In genomic region chr13:44711882-44712281, GRCm38 (mm10) we compare ENCODE assay signal across 20 mouse cellular contexts. TPM values are rescaled to one million over a fixed set of nuclear protein-coding genes. Genes with fewer than 3 reads are reported as not detected.
A peak's percentile ranks its signal among the peaks of the same experiment; 100 is the strongest.
DNase-seq lines count a peak whose midpoint lies in the region; ATAC-seq and TF ChIP-seq lines count a peak whose summit lies in the region.
"Had no signal": no experiment of that assay in that cellular context is flagged by ENCODE, and none has a peak within 500 bp of the region (broad histone marks: within the 10 kb centered on the region; RNA-seq: fewer than 3 reads in every experiment).

No protein-coding gene starts in this region.

- in situ Hi-C loops in ES-E14 (cut with MboI; ENCODE audit: low sequenced_read_pairs in 2 of 2, unreplicated experiment in 2 of 2), result no loop called here

- H3K4me2 ChIP-seq in heart, embryonic 12.5 days, result no peak overlapping the region
- no peak overlapping the region for H3K4me2 ChIP-seq in stomach, postnatal 0 days (replicated peaks; ENCODE audit: low read depth)
- H3K4me2 ChIP-seq: embryonic facial prominence, embryonic 12.5 days; forebrain, embryonic 12.5 days; heart, embryonic 11.5 days; hindbrain, embryonic 15.5 days had no signal

- H3K9ac ChIP-seq in heart, embryonic 12.5 days, result no peak overlapping the region
- peak overlapping the region; percentile 38; the same call in 1 of the 2 replicates for H3K9ac ChIP-seq in ES-E14 (ENCODE audit: insufficient read depth, low read depth, low read length, poor library complexity, severe bottlenecking)
- no peak overlapping the region for H3K9ac ChIP-seq in stomach, postnatal 0 days (ENCODE audit: low read length)
- H3K9ac ChIP-seq: embryonic facial prominence, embryonic 12.5 days; forebrain, embryonic 12.5 days; forebrain, postnatal 0 days; hindbrain, embryonic 15.5 days had no signal

- no peaks in the 10 kb centered on the region for H3K9me3 ChIP-seq in heart, embryonic 12.5 days (replicated peaks)
- H3K9me3 ChIP-seq in E14TG2a.4 (ENCODE audit: low read length) (no peaks in the 10 kb centered on the region), ES-E14 (ENCODE audit: control insufficient read depth, insufficient read depth, low read depth, low read length) (no peaks in the 10 kb centered on the region)
- H3K9me3 ChIP-seq in stomach, postnatal 0 days (ENCODE audit: control insufficient read depth, low read length), result no peaks in the 10 kb centered on the region
- H3K9me3 ChIP-seq: embryonic facial prominence, embryonic 12.5 days; forebrain, embryonic 12.5 days; hindbrain, embryonic 15.5 days had no signal

- no peaks in the 10 kb centered on the region for H3K4me1 ChIP-seq in heart, embryonic 12.5 days (replicated peaks)
- peaks cover 81% of the 10 kb centered on the region for H3K4me1 ChIP-seq in E14TG2a.4 (replicated peaks; ENCODE audit: low read depth, low read length)
- H3K4me1 ChIP-seq in ES-E14 (ENCODE audit: control insufficient read depth in 2 of 2, insufficient read depth in 2 of 2, low read length in 2 of 2, poor library complexity in 1 of 2), result peaks cover 15 to 25% of the 10 kb centered on the region in 2 experiments; a peak in 3 of 4 replicates
- no peaks in the 10 kb centered on the region for H3K4me1 ChIP-seq in stomach, postnatal 0 days (replicated peaks; ENCODE audit: control insufficient read depth, insufficient read depth)

- H3K27ac ChIP-seq in heart, embryonic 12.5 days (ENCODE audit: poor library complexity, severe bottlenecking), result no peak overlapping the region
- peak overlapping the region; percentile 100; the same call in 1 of the 2 replicates for H3K27ac ChIP-seq in ES-E14 (ENCODE audit: insufficient read depth, low read depth, low read length, poor library complexity, severe bottlenecking)
- no peak overlapping the region for H3K27ac ChIP-seq in stomach, postnatal 0 days (replicated peaks)
- H3K27ac ChIP-seq: embryonic facial prominence, embryonic 12.5 days; forebrain, embryonic 12.5 days; heart, adult 2 months; hindbrain, embryonic 15.5 days had no signal

- H3K27me3 ChIP-seq in heart, embryonic 12.5 days (replicated peaks), result no peaks in the 10 kb centered on the region
- H3K27me3 ChIP-seq in E14TG2a.4 (ENCODE audit: insufficient read depth, low read length), result no peaks in the 10 kb centered on the region
- no peaks in the 10 kb centered on the region for H3K27me3 ChIP-seq in stomach, postnatal 0 days (ENCODE audit: control insufficient read depth, insufficient read depth, low read length)
- H3K27me3 ChIP-seq: embryonic facial prominence, embryonic 12.5 days; forebrain, embryonic 12.5 days; hindbrain, embryonic 15.5 days had no signal

- DNase-seq in heart, postnatal 4 days, result no peak
- no peak for DNase-seq in ES-E14 (ENCODE audit: low read depth, low spot score)
- peak; percentile 24 for DNase-seq in induced T-regulatory cell, adult 2 months (ENCODE audit: low read depth)
- DNase-seq in stomach, postnatal 0 days (ENCODE audit: low spot score), result no peak
- no peak for DNase-seq in cerebellum, postnatal 25 days
- DNase-seq: adrenal gland, adult 8-10 months; adrenal gland, postnatal 36 days; cerebellum, adult 11 months; cerebellum, adult 8-10 months; cerebellum, postnatal 14 days; forebrain, postnatal 0 days; gastrocnemius, postnatal 14 days; heart, adult 2 months had no signal

- no peak for TF ChIP-seq EP300 in stomach, postnatal 0 days (optimal IDR thresholded peaks at IDR 0.05)

- H3K4me3 ChIP-seq in heart, embryonic 12.5 days, result no peak overlapping the region
- H3K4me3 ChIP-seq in E14TG2a.4 (replicated peaks; ENCODE audit: low read length) (peak overlapping the region; percentile 45), ES-E14 (ENCODE audit: insufficient read depth in 1 of 2, low read depth in 1 of 2, low read length in 2 of 2, poor library complexity in 1 of 2, severe bottlenecking in 1 of 2) (0 out of 4 replicates have a peak overlapping the region, but pooled peaks of 1 of the 2 experiments have one; percentile 5)
- H3K4me3 ChIP-seq in stomach, postnatal 0 days (ENCODE audit: low read depth, low read length), result no peak overlapping the region
- H3K4me3 ChIP-seq: embryonic facial prominence, embryonic 12.5 days; forebrain, embryonic 12.5 days; heart, adult 2 months; hindbrain, embryonic 15.5 days had no signal

- no peaks in the 10 kb centered on the region for H3K36me3 ChIP-seq in heart, embryonic 12.5 days
- no peaks in the 10 kb centered on the region for H3K36me3 ChIP-seq in E14TG2a.4 (ENCODE audit: insufficient read depth, low read length)
- no peaks in the 10 kb centered on the region for H3K36me3 ChIP-seq in ES-E14 (ENCODE audit: control insufficient read depth, insufficient read depth, low read length, poor library complexity, severe bottlenecking)
- no peaks in the 10 kb centered on the region for H3K36me3 ChIP-seq in stomach, postnatal 0 days (ENCODE audit: control insufficient read depth, insufficient read depth, low read length)
- H3K36me3 ChIP-seq: embryonic facial prominence, embryonic 12.5 days; forebrain, embryonic 12.5 days; hindbrain, embryonic 15.5 days had no signal

- no peak for TF ChIP-seq CTCF in E14TG2a.4 (conservative IDR thresholded peaks at IDR 0.05; ENCODE audit: low read length)
- TF ChIP-seq CTCF in stomach, postnatal 0 days (IDR thresholded peaks at IDR 0.05; ENCODE audit: low read depth), result no peak

- WGBS in heart, embryonic 12.5 days, result 23% methylated on average over 1 of the region's 1 CpGs
- WGBS in stomach, postnatal 0 days, result 40% methylated on average over 1 of the region's 1 CpGs

- ATAC-seq in heart, embryonic 12.5 days (ENCODE audit: insufficient number of reproducible peaks, low FRiP score), result 0 out of 2 replicates have a peak, but pooled peaks have one; percentile 29
- no peak for ATAC-seq in stomach, postnatal 0 days (ENCODE audit: low FRiP score, low TSS enrichment)
- ATAC-seq: forebrain, postnatal 0 days; inflammation-experienced regulatory T-cells, adult 6 months had no signal

TF ChIP-seq in ES-E14, 5 proteins besides CTCF, POLR2A, EP300 and RAD21:
- TF ChIP-seq ZNF384 (IDR thresholded peaks at IDR 0.05; ENCODE audit: low read depth, low read length) (no peak), MAFK (IDR thresholded peaks at IDR 0.05; ENCODE audit: insufficient read depth, low read depth, low read length) (no peak), CHD2 (IDR thresholded peaks at IDR 0.05; ENCODE audit: low read depth, low read length) (no peak), ZC3H11A (IDR thresholded peaks at IDR 0.05; ENCODE audit: borderline replicate concordance, low read depth, low read length) (no peak), HCFC1 (IDR thresholded peaks at IDR 0.05; ENCODE audit: borderline replicate concordance, insufficient read depth, low read length) (no peak)
TF ChIP-seq in ES-E14: peak in this region for 0.

RNA-seq across cellular contexts. Expression of gene Jarid2, which starts 17.4 kb away (rescaled TPM):
- polyA plus RNA-seq in heart, embryonic 12.5 days (2016; fragmentation: Nextera tagmentation; extraction: Ambion mirVana), result 40.6 TPM in 2 replicates
- total RNA-seq in heart, postnatal 4 days (2021), result 10 to 100 TPM; 45.2 to 53.1 TPM
- total RNA-seq in ES-E14 (2012; rRNA removed), result 190 and 195 TPM in 2 replicates
- polyA plus RNA-seq in stomach, postnatal 0 days (2015; fragmentation: Nextera tagmentation; extraction: Ambion mirVana), result 8.0 and 8.3 TPM in 2 replicates
